Mouse (Mus musculus) A20 (cell line): ENCODE results near the gene Cldn7.
"Not testable (repeated sequence)": the region's sequence is repeated elsewhere in the genome, so short reads cannot be mapped to it uniquely, and the experiment has no call there.

Source experiments
- DNase-seq: peaks from one replicate; pipeline ENCODE4 v3.0.0-alpha.2; 2011; ENCODE audit warnings: low read depth, low spot score

Cldn7 gene

GRCm38 (mm10) chr11:70014051-70014450 is 49.5 kb downstream of the Cldn7 start:
- DNase-seq: no peak

GRCm38 (mm10) chr11:70014880-70015558 is 50.4 kb downstream of the Cldn7 start, which contains the start of gene Acadvl:
Gene Acadvl (minus strand): TSS chr11:70015411.
- peak; percentile 88 for DNase-seq

- DNase-seq: no peak
Measured at GRCm38 (mm10) chr11:70015677-70016076, 51.1 kb downstream of the Cldn7 start.

- DNase-seq: not testable (repeated sequence)
Measured at GRCm38 (mm10) chr11:70016177-70016576, 51.6 kb downstream of the Cldn7 start.

GRCm38 (mm10) chr11:70016669-70017068 is 52.1 kb downstream of the Cldn7 start, which contains the start of gene Dlg4:
Gene Dlg4 (plus strand): TSS chr11:70016942.
- DNase-seq: no peak

- DNase-seq: no peak
Measured at GRCm38 (mm10) chr11:70017199-70017767, 52.7 kb downstream of the Cldn7 start.
